Mouse (Mus musculus): ENCODE results near the gene Opn3. TPM values are rescaled to one million over a fixed set of nuclear protein-coding genes. Genes with fewer than 3 reads are reported as not detected.

Opn3 gene
- polyA plus RNA-seq, 1 experiment from 2014 or later = 16.4 TPM

DNA sequence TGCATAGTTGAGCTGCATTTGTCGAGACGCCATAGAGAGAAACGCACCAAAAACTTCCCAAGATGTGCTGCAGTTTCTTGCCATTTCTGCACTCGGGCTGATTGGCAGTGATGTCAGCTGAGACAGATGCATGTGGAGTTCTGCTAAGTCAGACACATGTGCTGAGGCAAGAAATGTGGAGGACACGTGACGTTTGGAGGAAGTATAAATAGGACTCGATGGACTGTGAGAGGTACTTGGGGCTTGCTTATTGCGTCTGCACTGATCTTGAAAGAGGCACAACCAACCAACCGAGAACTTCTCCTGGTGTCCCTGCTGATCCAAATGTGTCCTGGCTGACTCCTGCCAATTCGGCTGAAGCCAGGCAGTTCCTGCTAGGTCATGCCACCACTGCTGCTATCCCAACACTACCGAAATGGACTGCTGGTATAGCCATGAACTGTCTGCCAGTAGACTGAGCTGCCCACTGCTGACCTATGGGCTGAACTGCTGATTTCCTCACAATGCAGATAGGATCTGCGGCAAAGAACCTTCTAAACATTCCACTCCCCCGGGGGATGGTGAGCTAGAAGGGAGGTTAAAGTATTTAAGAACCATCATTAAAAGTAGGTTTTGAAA is 72.7 kb downstream of the Opn3 start, which contains the start of gene Kmo:
TSS of gene Kmo (plus strand) at position 568 of the 618 bp plus-strand sequence.
- peaks cover 13% of the 10 kb centered on the region for H3K4me1 ChIP-seq
- no peaks in the 10 kb centered on the region for H3K9me3 ChIP-seq (replicated peaks)
- H3K27ac ChIP-seq (replicated peaks) = no peak within 1 kb of the TSS
- no peaks in the 10 kb centered on the region for H3K27me3 ChIP-seq (ENCODE audit: low read depth, poor library complexity, severe bottlenecking)
- H3K4me3 ChIP-seq = no peak within 1 kb of the TSS
- WGBS = 92% methylated on average over 13 of the region's 13 CpGs
- no peak for DNase-seq (ENCODE audit: low spot score)
- peaks cover 54% of the 10 kb centered on the region for H3K36me3 ChIP-seq

- Histone ChIP-seq H3K4me3 (no peak overlapping the region), H3K36me3 (peaks cover 97% of the 10 kb centered on the region), H3K4me1 (no peaks in the 10 kb centered on the region), H3K27ac (replicated peaks) (no peak overlapping the region), H3K9me3 (replicated peaks) (no peaks in the 10 kb centered on the region), H3K27me3 (ENCODE audit: low read depth, poor library complexity, severe bottlenecking) (no peaks in the 10 kb centered on the region)
- 92% methylated on average over 9 of the region's 9 CpGs for WGBS
- DNase-seq (ENCODE audit: low spot score) = no peak
Observed at GRCm38 (mm10) chr1:175614992-175615391, 77.6 kb downstream of the Opn3 start.

Other genes starting within 250 kb of the Opn3 start
- gene Rgs7, start 200.3 kb downstream of the Opn3 start, polyA plus RNA-seq (2016; fragmentation: Nextera tagmentation; extraction: Ambion mirVana) = 1.8 and 2.7 TPM in 2 replicates
- 0.11 and 0.12 TPM in 2 replicates for gene Kmo, start 72.4 kb downstream of the Opn3 start, polyA plus RNA-seq (2016; fragmentation: Nextera tagmentation; extraction: Ambion mirVana)
- 108 and 124 TPM in 2 replicates for gene Fh1, start 67.1 kb downstream of the Opn3 start, polyA plus RNA-seq (2016; fragmentation: Nextera tagmentation; extraction: Ambion mirVana)
- gene Chml, start 125 bp upstream of the Opn3 start, polyA plus RNA-seq (2016; fragmentation: Nextera tagmentation; extraction: Ambion mirVana) = 4.6 and 5.1 TPM in 2 replicates
- not detected in 2 replicates for gene Wdr64, start 5.8 kb upstream of the Opn3 start, polyA plus RNA-seq (2016; fragmentation: Nextera tagmentation; extraction: Ambion mirVana)
- 120 and 138 TPM in 2 replicates for gene Exo1, start 187.8 kb upstream of the Opn3 start, polyA plus RNA-seq (2016; fragmentation: Nextera tagmentation; extraction: Ambion mirVana)
- 0.16 and 0.27 TPM in 2 replicates for gene Gm38100, start 227.6 kb upstream of the Opn3 start, polyA plus RNA-seq (2016; fragmentation: Nextera tagmentation; extraction: Ambion mirVana)